Mouse (Mus musculus): Measurements from ENCODE around the gene Polr2e. TPM values are rescaled to one million over a fixed set of nuclear protein-coding genes. Genes with fewer than 3 reads are reported as not detected.

Gene Polr2e
- total and polyA plus RNA-seq, 2 experiments from 2014 or later, result 106 to 123 TPM

DNA sequence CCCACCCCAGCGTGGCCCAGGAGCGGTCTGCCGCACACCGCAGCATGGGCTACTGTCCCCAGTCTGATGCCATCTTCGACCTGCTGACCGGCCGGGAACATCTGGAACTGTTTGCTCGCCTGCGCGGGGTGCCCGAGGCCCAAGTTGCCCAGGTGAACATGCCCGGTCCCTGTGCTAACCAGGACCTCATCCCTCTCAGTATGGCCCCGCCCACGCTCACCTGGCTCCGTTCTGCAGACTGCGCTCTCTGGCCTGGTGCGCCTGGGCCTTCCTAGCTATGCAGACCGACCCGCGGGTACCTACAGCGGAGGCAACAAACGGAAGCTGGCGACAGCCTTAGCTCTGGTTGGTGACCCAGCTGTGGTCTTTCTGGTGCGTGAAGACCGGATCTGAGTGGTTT, 26.0 kb downstream of the Polr2e start:
- peaks cover 21% of the 10 kb centered on the region for H3K27me3 ChIP-seq (ENCODE audit: control insufficient read depth, insufficient read depth, low read length)
- 51% methylated on average over 25 of the region's 25 CpGs for WGBS
- H3K27ac ChIP-seq (ENCODE audit: low read depth), result no peak overlapping the region

DNA sequence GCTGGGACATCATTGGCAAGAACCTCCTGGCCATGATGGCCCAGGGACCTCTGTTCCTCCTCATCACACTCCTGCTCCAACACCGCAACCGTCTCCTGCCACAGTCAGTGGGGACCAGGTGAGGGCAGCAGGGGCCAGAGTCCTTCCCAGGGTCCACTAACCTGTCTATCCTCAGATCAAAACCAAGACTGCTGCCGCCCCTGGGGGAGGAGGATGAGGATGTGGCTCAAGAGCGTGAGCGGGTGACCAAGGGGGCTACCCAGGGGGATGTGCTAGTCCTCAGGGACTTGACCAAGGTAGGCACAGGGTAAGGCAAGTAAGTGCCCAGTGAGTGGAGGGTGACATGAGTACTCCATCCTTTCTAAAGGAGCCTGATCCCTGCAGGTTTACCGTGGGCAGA, 27.9 kb downstream of the Polr2e start:
- Histone ChIP-seq H3K9me3 (replicated peaks; ENCODE audit: control insufficient read depth, low read length) (peaks cover 15% of the 10 kb centered on the region), H3K4me1 (ENCODE audit: control insufficient read depth, insufficient read depth) (no peaks in the 10 kb centered on the region), H3K4me3 (ENCODE audit: low read depth, low read length) (no peak overlapping the region), H3K27ac (ENCODE audit: low read depth) (no peak overlapping the region), H3K36me3 (replicated peaks; ENCODE audit: control insufficient read depth, insufficient read depth, low read length) (peaks cover 50% of the 10 kb centered on the region), H3K9ac (replicated peaks; ENCODE audit: low read depth, low read length) (no peak overlapping the region), H3K27me3 (ENCODE audit: control insufficient read depth, insufficient read depth, low read length) (peaks cover 20% of the 10 kb centered on the region), H3K4me2 (ENCODE audit: low read depth, low read length) (no peak overlapping the region)
- WGBS, result 86% methylated on average over 6 of the region's 6 CpGs
- DNase-seq (ENCODE audit: low spot score) (no peak), ATAC-seq (ENCODE audit: insufficient read depth, low read depth) (no peak)
- no peak for TF ChIP-seq EP300 (IDR thresholded peaks at IDR 0.05; ENCODE audit: low read depth)
- no peak for TF ChIP-seq CTCF (IDR thresholded peaks at IDR 0.05; ENCODE audit: low read depth)

More for the DNA sequence above, 26.0 kb downstream of the Polr2e start:
- Histone ChIP-seq H3K9me3 (replicated peaks; ENCODE audit: control insufficient read depth, low read length) (peaks cover 15% of the 10 kb centered on the region), H3K9ac (replicated peaks; ENCODE audit: low read depth, low read length) (no peak overlapping the region), H3K4me1 (ENCODE audit: control insufficient read depth, insufficient read depth) (no peaks in the 10 kb centered on the region), H3K4me3 (ENCODE audit: low read depth, low read length) (no peak overlapping the region), H3K4me2 (ENCODE audit: low read depth, low read length) (no peak overlapping the region), H3K36me3 (replicated peaks; ENCODE audit: control insufficient read depth, insufficient read depth, low read length) (peaks cover 44% of the 10 kb centered on the region)
- DNase-seq (ENCODE audit: low spot score) (no peak), ATAC-seq (ENCODE audit: insufficient read depth, low read depth) (no peak)
- TF ChIP-seq EP300 (IDR thresholded peaks at IDR 0.05; ENCODE audit: low read depth), result no peak
- TF ChIP-seq CTCF (IDR thresholded peaks at IDR 0.05; ENCODE audit: low read depth), result no peak

DNA sequence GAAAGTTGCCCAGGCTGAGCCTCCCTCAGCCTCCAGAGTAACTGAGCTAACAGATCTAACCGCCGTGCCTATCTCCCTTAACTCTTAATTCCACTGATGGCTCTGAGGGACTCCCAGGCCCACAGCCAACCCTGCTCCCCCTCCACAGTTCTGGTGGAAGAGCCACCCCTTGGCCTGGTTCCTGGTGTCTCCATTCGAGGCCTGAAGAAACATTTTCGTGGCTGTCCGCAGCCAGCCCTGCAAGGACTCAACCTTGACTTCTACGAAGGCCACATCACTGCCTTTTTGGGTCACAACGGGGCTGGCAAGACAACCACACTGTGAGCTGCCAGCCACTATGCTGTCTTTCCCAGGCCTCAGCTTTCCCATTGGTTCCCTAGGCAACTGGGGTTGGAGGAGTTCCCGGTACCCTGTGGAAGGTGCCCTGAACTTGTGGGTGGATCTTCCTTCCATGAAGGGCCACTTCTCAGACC, 35.3 kb downstream of the Polr2e start:
- WGBS, result 76% methylated on average over 8 of the region's 8 CpGs
- H3K4me1 ChIP-seq (ENCODE audit: control insufficient read depth, insufficient read depth), result peaks cover 8% of the 10 kb centered on the region; the same call in 1 of the 2 replicates
- H3K36me3 ChIP-seq (replicated peaks; ENCODE audit: control insufficient read depth, insufficient read depth, low read length), result peaks cover 15% of the 10 kb centered on the region
- no peak overlapping the region for H3K27ac ChIP-seq (ENCODE audit: low read depth)
- DNase-seq (ENCODE audit: low spot score) (no peak), ATAC-seq (ENCODE audit: insufficient read depth, low read depth) (no peak)
- no peak overlapping the region for H3K4me2 ChIP-seq (ENCODE audit: low read depth, low read length)
- H3K9me3 ChIP-seq (replicated peaks; ENCODE audit: control insufficient read depth, low read length), result no peaks in the 10 kb centered on the region
- H3K9ac ChIP-seq (replicated peaks; ENCODE audit: low read depth, low read length), result no peak overlapping the region
- H3K27me3 ChIP-seq (ENCODE audit: control insufficient read depth, insufficient read depth, low read length), result no peaks in the 10 kb centered on the region
- H3K4me3 ChIP-seq (ENCODE audit: low read depth, low read length), result no peak overlapping the region
- no peak for TF ChIP-seq EP300 (IDR thresholded peaks at IDR 0.05; ENCODE audit: low read depth)
- no peak for TF ChIP-seq CTCF (IDR thresholded peaks at IDR 0.05; ENCODE audit: low read depth)

DNA sequence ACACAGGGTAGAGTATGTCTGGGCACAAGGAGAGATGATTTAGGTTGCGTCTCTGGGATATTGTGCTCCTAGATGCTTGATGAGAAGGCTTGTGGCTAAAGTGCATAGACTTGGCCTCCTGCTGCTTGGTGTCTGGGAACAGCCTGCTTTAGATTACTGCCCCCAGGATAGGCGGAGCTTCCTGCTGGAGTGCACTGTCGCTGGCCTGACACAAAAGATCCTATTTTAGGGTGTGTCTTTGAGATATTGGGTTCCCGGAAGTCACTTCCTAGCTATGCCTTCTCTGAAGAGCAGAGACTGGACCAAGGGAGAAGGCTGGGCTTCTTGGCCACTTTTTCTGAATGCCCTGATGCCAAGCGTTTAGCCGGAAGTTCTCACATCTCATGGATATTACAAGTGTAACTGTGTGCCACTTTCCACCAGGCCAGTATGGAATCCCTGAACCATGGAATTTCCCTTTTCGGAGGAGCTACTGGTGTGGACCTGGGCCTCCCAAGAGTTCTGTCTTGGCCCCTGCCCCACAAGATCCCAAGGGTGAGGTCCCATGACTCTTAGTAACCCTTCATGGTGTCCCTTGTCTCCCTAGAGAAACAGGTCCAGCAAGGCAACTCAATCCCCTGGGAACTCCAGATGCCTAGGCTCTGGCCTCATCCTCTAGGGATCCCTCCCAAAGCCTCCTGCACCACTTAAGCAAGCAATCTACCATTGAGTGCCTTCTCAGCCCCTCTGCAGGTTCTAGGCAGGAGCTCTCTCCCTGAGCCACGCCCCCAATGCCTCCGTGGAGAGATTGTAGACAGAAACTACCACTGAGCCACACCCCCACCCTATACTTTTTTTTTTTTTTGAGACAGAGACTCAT, 36.0 kb downstream of the Polr2e start:
- no peak overlapping the region for H3K4me2 ChIP-seq (ENCODE audit: low read depth, low read length)
- peak overlapping the region; percentile 63 for H3K27ac ChIP-seq (ENCODE audit: low read depth)
- H3K27me3 ChIP-seq (ENCODE audit: control insufficient read depth, insufficient read depth, low read length), result no peaks in the 10 kb centered on the region
- H3K9me3 ChIP-seq (replicated peaks; ENCODE audit: control insufficient read depth, low read length), result no peaks in the 10 kb centered on the region
- no peak overlapping the region for H3K4me3 ChIP-seq (ENCODE audit: low read depth, low read length)
- DNase-seq (ENCODE audit: low spot score) (peak; percentile 43), ATAC-seq (ENCODE audit: insufficient read depth, low read depth) (peak; percentile 52)
- H3K9ac ChIP-seq (replicated peaks; ENCODE audit: low read depth, low read length), result no peak overlapping the region
- no peak for TF ChIP-seq CTCF (IDR thresholded peaks at IDR 0.05; ENCODE audit: low read depth)
- TF ChIP-seq EP300 (IDR thresholded peaks at IDR 0.05; ENCODE audit: low read depth), result no peak
- peaks cover 8% of the 10 kb centered on the region; the same call in 1 of the 2 replicates for H3K4me1 ChIP-seq (ENCODE audit: control insufficient read depth, insufficient read depth)
- WGBS, result 50% methylated on average over 9 of the region's 9 CpGs
- H3K36me3 ChIP-seq (replicated peaks; ENCODE audit: control insufficient read depth, insufficient read depth, low read length), result peaks cover 9% of the 10 kb centered on the region; the same call in 1 of the 2 replicates

GRCm38 (mm10) chr10:80002829-80003228, 36.8 kb downstream of the Polr2e start:
- Histone ChIP-seq H3K27me3 (ENCODE audit: control insufficient read depth, insufficient read depth, low read length) (no peaks in the 10 kb centered on the region), H3K9me3 (replicated peaks; ENCODE audit: control insufficient read depth, low read length) (no peaks in the 10 kb centered on the region), H3K27ac (ENCODE audit: low read depth) (peak overlapping the region; percentile 63), H3K9ac (replicated peaks; ENCODE audit: low read depth, low read length) (no peak overlapping the region), H3K4me3 (ENCODE audit: low read depth, low read length) (no peak overlapping the region), H3K36me3 (replicated peaks; ENCODE audit: control insufficient read depth, insufficient read depth, low read length) (peaks cover 4% of the 10 kb centered on the region; the same call in 1 of the 2 replicates), H3K4me1 (ENCODE audit: control insufficient read depth, insufficient read depth) (peaks cover 11% of the 10 kb centered on the region), H3K4me2 (ENCODE audit: low read depth, low read length) (no peak overlapping the region)
- 32% methylated on average over 21 of the region's 21 CpGs for WGBS
- DNase-seq (ENCODE audit: low spot score) (no peak), ATAC-seq (ENCODE audit: insufficient read depth, low read depth) (no peak)
- TF ChIP-seq CTCF (IDR thresholded peaks at IDR 0.05; ENCODE audit: low read depth) (no peak), EP300 (IDR thresholded peaks at IDR 0.05; ENCODE audit: low read depth) (no peak)

Data from heart, postnatal 0 days (tissue).